In the genomic region with DNA sequence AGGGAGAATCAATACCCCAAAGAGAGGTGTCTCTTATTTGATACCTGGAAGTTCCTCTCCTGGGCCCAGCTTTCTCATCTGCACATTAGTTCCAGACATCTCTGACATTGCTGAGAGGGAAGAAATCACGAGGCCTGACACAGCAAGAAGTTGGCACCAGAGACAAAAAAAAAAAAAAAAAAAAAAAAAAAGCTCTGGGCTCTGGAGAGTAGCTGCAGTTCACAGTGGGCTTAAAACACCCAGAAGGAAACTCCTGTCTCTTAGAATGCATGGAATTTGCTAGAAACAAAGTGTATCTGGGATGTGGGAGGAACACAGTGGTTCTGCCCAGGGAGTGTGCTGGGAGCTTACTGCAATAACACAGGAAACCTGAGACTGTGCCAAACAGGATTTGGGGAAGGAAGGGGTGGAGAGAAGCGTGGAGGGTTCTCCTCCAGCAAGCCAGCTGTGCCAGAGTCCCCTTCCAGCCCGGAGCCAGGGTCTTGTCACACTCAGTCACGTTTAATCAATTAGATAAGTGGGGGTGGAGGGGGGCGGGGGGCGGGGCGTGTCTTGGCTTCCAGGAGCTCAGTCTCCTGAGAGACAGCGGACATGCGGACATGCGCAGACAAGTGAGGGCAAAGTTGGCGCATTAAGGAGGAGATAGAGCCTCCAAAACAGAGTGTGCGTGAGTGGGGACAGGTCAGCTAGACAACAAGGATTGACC, we compare ENCODE assay signal across 8 mouse cellular contexts.
DNase-seq lines count a peak whose midpoint lies in the region; ATAC-seq and TF ChIP-seq lines count a peak whose summit lies in the region.

No protein-coding gene starts in this region.

- ATAC-seq in hindbrain, postnatal 0 days: peak; percentile 57
- 0 out of 2 replicates have a peak, but pooled peaks have one; percentile 31 for ATAC-seq in midbrain, postnatal 0 days (ENCODE audit: low FRiP score)

- no peak overlapping the region for H3K4me3 ChIP-seq in layer of hippocampus, adult 2 months
- no peak overlapping the region for H3K4me3 ChIP-seq in hindbrain, postnatal 0 days (ENCODE audit: low read length)
- no peak overlapping the region for H3K4me3 ChIP-seq in liver, adult 2 months (ENCODE audit: insufficient read depth, low read depth, low read length)
- H3K4me3 ChIP-seq in midbrain, postnatal 0 days (ENCODE audit: low read depth, low read length): no peak overlapping the region

- peak; percentile 63 to 78 for DNase-seq in layer of hippocampus, adult 2 months (ENCODE audit: low spot score in 2 of 2)
- DNase-seq in layer of hippocampus, postnatal 36 days: no peak
- DNase-seq in embryo, embryonic 10 days (ENCODE audit: low spot score): peak; percentile 77
- DNase-seq in gastrocnemius, postnatal 36 days: peak; percentile 61 to 64
- peak; percentile 83 for DNase-seq in hindbrain, postnatal 0 days (ENCODE audit: low spot score)
- peak; percentile 92 for DNase-seq in liver, adult 2 months (ENCODE audit: extremely low read depth, low read depth, low spot score)
- peak; percentile 81 for DNase-seq in midbrain, postnatal 0 days (ENCODE audit: low spot score)
- no peak for DNase-seq in thymus, postnatal 25 days

- no peaks in the 10 kb centered on the region for H3K79me2 ChIP-seq in liver, adult 2 months (ENCODE audit: control insufficient read depth, insufficient read depth, low read length)

- no peak for TF ChIP-seq POLR2A in liver, adult 2 months (IDR thresholded peaks at IDR 0.05; ENCODE audit: extremely low read depth, insufficient read depth, low read length)

- no peak overlapping the region for H3K9ac ChIP-seq in hindbrain, postnatal 0 days (replicated peaks; ENCODE audit: low read length)
- no peak overlapping the region for H3K9ac ChIP-seq in liver, adult 2 months (ENCODE audit: low read depth, low read length)
- H3K9ac ChIP-seq in midbrain, postnatal 0 days (replicated peaks; ENCODE audit: low read length, poor library complexity, severe bottlenecking): no peak overlapping the region

- peaks cover 7% of the 10 kb centered on the region; the same call in 1 of the 2 replicates for H3K36me3 ChIP-seq in hindbrain, postnatal 0 days (ENCODE audit: insufficient read depth, low read length)
- no peaks in the 10 kb centered on the region for H3K36me3 ChIP-seq in liver, adult 2 months (ENCODE audit: control insufficient read depth, insufficient read depth, low read length)
- H3K36me3 ChIP-seq in midbrain, postnatal 0 days (ENCODE audit: insufficient read depth, low read length): peaks cover 10% of the 10 kb centered on the region

- peak overlapping the region; percentile 23; the same call in 1 of the 2 replicates for H3K4me2 ChIP-seq in hindbrain, postnatal 0 days (ENCODE audit: low read depth, low read length)
- H3K4me2 ChIP-seq in midbrain, postnatal 0 days (ENCODE audit: low read depth, low read length, poor library complexity, severe bottlenecking): no peak overlapping the region

- intact Hi-C loops in gastrocnemius, postnatal 36 days (cut with DNase I): no loop called here

- H3K9me3 ChIP-seq in hindbrain, postnatal 0 days (ENCODE audit: low read length): no peaks in the 10 kb centered on the region
- H3K9me3 ChIP-seq in midbrain, postnatal 0 days (ENCODE audit: low read length): no peaks in the 10 kb centered on the region

- peaks cover 17% of the 10 kb centered on the region; the same call in 1 of the 2 replicates for H3K4me1 ChIP-seq in hindbrain, postnatal 0 days (ENCODE audit: insufficient read depth, low read length)
- H3K4me1 ChIP-seq in liver, adult 2 months (ENCODE audit: control insufficient read depth, insufficient read depth, low read length): peaks cover 5% of the 10 kb centered on the region; the same call in 1 of the 2 replicates
- 0 out of 2 replicates have a peak, but pooled peaks cover 2% of the 10 kb centered on the region for H3K4me1 ChIP-seq in midbrain, postnatal 0 days (ENCODE audit: insufficient read depth, low read length)

- peak overlapping the region; percentile 93 for H3K27ac ChIP-seq in layer of hippocampus, adult 2 months
- peak overlapping the region; percentile 43; the same call in 1 of the 2 replicates for H3K27ac ChIP-seq in hindbrain, postnatal 0 days
- H3K27ac ChIP-seq in liver, adult 2 months (replicated peaks; ENCODE audit: insufficient read depth, low read depth, low read length): peak overlapping the region; percentile 72
- peak overlapping the region; percentile 59 for H3K27ac ChIP-seq in midbrain, postnatal 0 days (ENCODE audit: low read depth, low read length)

- H3K27me3 ChIP-seq in hindbrain, postnatal 0 days (ENCODE audit: insufficient read depth, low read length): no peaks in the 10 kb centered on the region
- H3K27me3 ChIP-seq in liver, adult 2 months (ENCODE audit: control insufficient read depth, insufficient read depth, low read length): no peaks in the 10 kb centered on the region
- no peaks in the 10 kb centered on the region for H3K27me3 ChIP-seq in midbrain, postnatal 0 days (ENCODE audit: insufficient read depth, low read length)

- 7% methylated on average over 12 of the region's 12 CpGs for WGBS in hindbrain, postnatal 0 days
- WGBS in liver, adult 2 months: 2% methylated on average over 12 of the region's 12 CpGs
- WGBS in midbrain, postnatal 0 days: 9% methylated on average over 12 of the region's 12 CpGs

- no peak for TF ChIP-seq CTCF in layer of hippocampus, adult 2 months (conservative IDR thresholded peaks at IDR 0.05)
- no peak for TF ChIP-seq CTCF in hindbrain, postnatal 0 days (IDR thresholded peaks at IDR 0.05; ENCODE audit: low read depth)
- no peak for TF ChIP-seq CTCF in liver, adult 2 months (IDR thresholded peaks at IDR 0.05; ENCODE audit: low read depth, low read length)
- TF ChIP-seq CTCF in midbrain, postnatal 0 days (IDR thresholded peaks at IDR 0.05): no peak

Comparison
In these comparisons a context has a peak if more than half of its experiments do, and no peak if none do; other contexts are left out.
1. DNase-seq: peak in layer of hippocampus, adult 2 months (2 of 2), embryo, embryonic 10 days (single experiment), gastrocnemius, postnatal 36 days (2 of 2), hindbrain, postnatal 0 days (single experiment), liver, adult 2 months (single experiment) and midbrain, postnatal 0 days (single experiment); none in layer of hippocampus, postnatal 36 days (0 of 2) and thymus, postnatal 25 days (single experiment).
2. H3K27ac ChIP-seq: peak in every context shown above with its lines; median percentile 93 in layer of hippocampus, adult 2 months; 72 in liver, adult 2 months; 59 in midbrain, postnatal 0 days; 43 in hindbrain, postnatal 0 days.